Mouse (Mus musculus) ES-E14 (cell line): ENCODE measurements at regions not wholly inside any gene's neighbourhood (a gene's known extent, or its start where the extent isn't known, plus 50 kb on each side); places are given as distances from the start of the nearest gene placed in this dataset.

Experiments
- DNase-seq: peaks from one replicate; pipeline ENCODE4 v3.0.0-alpha.2; 2013; ENCODE audit warnings: low read depth, low spot score
- H3K27ac ChIP-seq: 2 replicates; pipeline ENCODE4 v1.5.1; 2012; ENCODE audit warnings: low read depth, mild to moderate bottlenecking, low read length, moderate library complexity, mixed read lengths; ENCODE audit not compliant: poor library complexity, insufficient read depth, severe bottlenecking
- H3K36me3 ChIP-seq: 2 replicates; pipeline ENCODE4 v1.6.1; 2012; ENCODE audit warnings: mild to moderate bottlenecking, low read length, moderate library complexity, mixed read lengths; ENCODE audit not compliant: control insufficient read depth, poor library complexity, insufficient read depth, severe bottlenecking
- H3K4me1 ChIP-seq, 2 experiments: fragments of 150-350 bp in 1 of 2; sonication (generic) in 1 of 2; 2 replicates each; pipeline ENCODE4 v1.6.1; 2012; ENCODE audit warnings: low read length in 2 of 2, mild to moderate bottlenecking in 1 of 2, mixed read lengths in 1 of 2; ENCODE audit not compliant: control insufficient read depth in 2 of 2, insufficient read depth in 2 of 2, poor library complexity in 1 of 2
- H3K4me3 ChIP-seq, 2 experiments: fragments of 150-350 bp in 1 of 2; sonication (generic) in 1 of 2; 2 replicates each; pipeline ENCODE4 v1.5.1; 2012; ENCODE audit warnings: low read length in 2 of 2, low read depth in 1 of 2, mild to moderate bottlenecking in 1 of 2, mixed read lengths in 1 of 2; ENCODE audit not compliant: insufficient read depth in 1 of 2, poor library complexity in 1 of 2, severe bottlenecking in 1 of 2
- H3K9ac ChIP-seq: 2 replicates; pipeline ENCODE4 v1.6.1; 2012; ENCODE audit warnings: low read depth, mild to moderate bottlenecking, low read length, mixed read lengths; ENCODE audit not compliant: poor library complexity, insufficient read depth, severe bottlenecking
- H3K9me3 ChIP-seq: fragments of 150-350 bp; sonication (generic); 2 replicates; pipeline ENCODE4 v1.6.1; 2012; ENCODE audit warnings: low read depth, mild to moderate bottlenecking, low read length; ENCODE audit not compliant: control insufficient read depth, insufficient read depth
- CHD2 ChIP-seq: IDR thresholded peaks from 2 replicates; pipeline ENCODE4 v1.6.1; 2014; ENCODE audit warnings: mild to moderate bottlenecking, low read depth, low read length, inconsistent platforms
- HCFC1 ChIP-seq: IDR thresholded peaks from 2 replicates; pipeline ENCODE4 v1.6.1; 2012; ENCODE audit warnings: low read length, inconsistent platforms, borderline replicate concordance; ENCODE audit not compliant: insufficient read depth
- MAFK ChIP-seq: IDR thresholded peaks from 2 replicates; pipeline ENCODE4 v1.6.1; 2014; ENCODE audit warnings: mild to moderate bottlenecking, low read depth, low read length, inconsistent platforms; ENCODE audit not compliant: insufficient read depth
- ZC3H11A ChIP-seq: IDR thresholded peaks from 2 replicates; pipeline ENCODE4 v1.6.1; 2012; ENCODE audit warnings: low read depth, mild to moderate bottlenecking, inconsistent platforms, low read length, borderline replicate concordance
- ZNF384 ChIP-seq: IDR thresholded peaks from 2 replicates; pipeline ENCODE4 v1.6.1; 2012; ENCODE audit warnings: low read depth, low read length, inconsistent platforms
- in situ Hi-C, 2 experiments: fragments of 600-800 bp; cut with MboI; formaldehyde crosslinking; loops; one replicate each; pipeline ENCODE4 v1.15.1; 2025; ENCODE audit warnings: low sequenced_read_pairs in 2 of 2, inconsistent platforms in 1 of 2; ENCODE audit not compliant: unreplicated experiment in 2 of 2

- H3K4me1 ChIP-seq = no peaks in the 10 kb centered on the region
- no peak overlapping the region for H3K27ac ChIP-seq
- no peak overlapping the region for H3K9ac ChIP-seq
- no peak for DNase-seq
- in situ Hi-C loops = no loop called here
- H3K9me3 ChIP-seq = no peaks in the 10 kb centered on the region
- H3K36me3 ChIP-seq = no peaks in the 10 kb centered on the region
- H3K4me3 ChIP-seq = no peak overlapping the region
- TF ChIP-seq ZNF384 (no peak), HCFC1 (no peak), CHD2 (no peak)
These were observed 591.4 kb upstream of the Pou3f2 start for GRCm38 (mm10) chr4:23079521-23079920.

- Histone ChIP-seq H3K27ac (no peak overlapping the region), H3K4me3 (no peak overlapping the region), H3K9ac (no peak overlapping the region), H3K9me3 (no peaks in the 10 kb centered on the region), H3K36me3 (no peaks in the 10 kb centered on the region), H3K4me1 (no peaks in the 10 kb centered on the region)
- no peak for DNase-seq
- TF ChIP-seq ZC3H11A (no peak), CHD2 (no peak), MAFK (no peak)
- in situ Hi-C loops = no loop called here
These were observed 589.4 kb upstream of the Pou3f2 start for GRCm38 (mm10) chr4:23077603-23078002.

GRCm38 (mm10) chr4:23050701-23051317 is 562.6 kb upstream of the Pou3f2 start:
- Histone ChIP-seq H3K4me3 (no peak overlapping the region), H3K9me3 (no peaks in the 10 kb centered on the region), H3K4me1 (no peaks in the 10 kb centered on the region), H3K27ac (no peak overlapping the region), H3K36me3 (no peaks in the 10 kb centered on the region), H3K9ac (no peak overlapping the region)
- no peak for DNase-seq
- no peak for TF ChIP-seq ZNF384
- no peak for TF ChIP-seq CHD2
- TF ChIP-seq ZC3H11A = no peak
- no peak for TF ChIP-seq MAFK
- TF ChIP-seq HCFC1 = no peak
- in situ Hi-C loops = no loop called here

- H3K4me1 ChIP-seq = no peaks in the 10 kb centered on the region
- in situ Hi-C loops = no loop called here
These were observed 549.6 kb upstream of the Pou3f2 start for GRCm38 (mm10) chr4:23037784-23038183.

GRCm38 (mm10) chr4:23031271-23031670 is 543.1 kb upstream of the Pou3f2 start:
- H3K9me3 ChIP-seq = no peaks in the 10 kb centered on the region
- no peak for DNase-seq
- no peaks in the 10 kb centered on the region for H3K36me3 ChIP-seq
- no peak overlapping the region for H3K27ac ChIP-seq
- no peak for TF ChIP-seq HCFC1
- TF ChIP-seq MAFK = no peak
- in situ Hi-C loops = no loop called here
- no peak overlapping the region for H3K9ac ChIP-seq
- H3K4me3 ChIP-seq = no peak overlapping the region
- no peaks in the 10 kb centered on the region for H3K4me1 ChIP-seq

More at GRCm38 (mm10) chr4:23037784-23038183, 549.6 kb upstream of the Pou3f2 start:
- no peak overlapping the region for H3K27ac ChIP-seq
- H3K9ac ChIP-seq = no peak overlapping the region
- H3K9me3 ChIP-seq = no peaks in the 10 kb centered on the region
- H3K4me3 ChIP-seq = no peak overlapping the region
- H3K36me3 ChIP-seq = no peaks in the 10 kb centered on the region
- DNase-seq = no peak
- TF ChIP-seq ZC3H11A = no peak
- TF ChIP-seq ZNF384 = no peak
- TF ChIP-seq HCFC1 = no peak
- no peak for TF ChIP-seq MAFK
- no peak for TF ChIP-seq CHD2
